Mouse (Mus musculus) adrenal gland, postnatal 4 days (tissue): ENCODE results near the gene Celf2. TPM values are rescaled to one million over a fixed set of nuclear protein-coding genes. Genes with fewer than 3 reads are reported as not detected.

Source experiments
- DNase-seq, 2 experiments: peaks; one replicate each; pipeline ENCODE4 v3.0.0; 2021 to 2022; ENCODE audit warnings: low spot score in 2 of 2, mixed read lengths in 2 of 2
- total RNA-seq, 2 experiments: library from RNA; stranded (reverse); gene quantifications; 2 replicates each; pipeline ENCODE4 v1.2.3; 2021

Celf2 gene
- total RNA-seq, 2 experiments from 2014 or later, result 50.7 to 51.7 TPM

- no peak for DNase-seq
These were observed 802.1 kb downstream of the Celf2 start for GRCm38 (mm10) chr2:6707276-6707675.

- no peak for DNase-seq
These were observed 803.2 kb downstream of the Celf2 start for GRCm38 (mm10) chr2:6705929-6706739.

GRCm38 (mm10) chr2:6705475-6705874 lies 803.9 kb downstream of the Celf2 start:
- no peak for DNase-seq

- DNase-seq, result no peak
These were observed 804.6 kb downstream of the Celf2 start for GRCm38 (mm10) chr2:6704804-6705203.

GRCm38 (mm10) chr2:6704342-6704741 lies 805.0 kb downstream of the Celf2 start:
- no peak for DNase-seq

GRCm38 (mm10) chr2:6696326-6696725 lies 813.0 kb downstream of the Celf2 start:
- no peak for DNase-seq

- DNase-seq, result no peak
These were observed 813.9 kb downstream of the Celf2 start for GRCm38 (mm10) chr2:6695353-6695951.

GRCm38 (mm10) chr2:6689689-6690088 lies 819.7 kb downstream of the Celf2 start:
- no peak for DNase-seq

GRCm38 (mm10) chr2:6678231-6678630 lies 831.1 kb downstream of the Celf2 start:
- no peak for DNase-seq

- DNase-seq, result no peak
These were observed 831.9 kb downstream of the Celf2 start for GRCm38 (mm10) chr2:6677457-6677856.

- no peak for DNase-seq
These were observed 835.0 kb downstream of the Celf2 start for GRCm38 (mm10) chr2:6674401-6674800.

GRCm38 (mm10) chr2:6673418-6673817 lies 835.9 kb downstream of the Celf2 start:
- DNase-seq, result no peak

GRCm38 (mm10) chr2:6667611-6668010 lies 841.8 kb downstream of the Celf2 start:
- no peak for DNase-seq

- no peak for DNase-seq
These were observed 849.5 kb downstream of the Celf2 start for GRCm38 (mm10) chr2:6659834-6660233.

GRCm38 (mm10) chr2:6653719-6654118 lies 855.6 kb downstream of the Celf2 start:
- DNase-seq, result no peak

GRCm38 (mm10) chr2:6651697-6652096 lies 857.7 kb downstream of the Celf2 start:
- DNase-seq, result no peak

- DNase-seq, result no peak
These were observed 860.5 kb downstream of the Celf2 start for GRCm38 (mm10) chr2:6648877-6649276.

- DNase-seq, result no peak
These were observed 862.3 kb downstream of the Celf2 start for GRCm38 (mm10) chr2:6647028-6647427.

- DNase-seq, result no peak
These were observed 863.0 kb downstream of the Celf2 start for GRCm38 (mm10) chr2:6646325-6646724.

GRCm38 (mm10) chr2:6642222-6642850 lies 867.0 kb downstream of the Celf2 start:
- no peak for DNase-seq

- DNase-seq, result no peak
These were observed 870.0 kb downstream of the Celf2 start for GRCm38 (mm10) chr2:6639370-6639769.

GRCm38 (mm10) chr2:6637147-6637546 lies 872.2 kb downstream of the Celf2 start:
- no peak for DNase-seq
